Mouse (Mus musculus): ENCODE data around the gene Slc46a2. TPM values are rescaled to one million over a fixed set of nuclear protein-coding genes. Genes with fewer than 3 reads are reported as not detected.

The Slc46a2 gene
- polyA plus RNA-seq, 1 experiment from 2014 or later = not detected

- H3K4me3 ChIP-seq (replicated peaks; ENCODE audit: low read depth, low read length) = no peak overlapping the region
- no peaks in the 10 kb centered on the region for H3K27me3 ChIP-seq (ENCODE audit: control insufficient read depth, insufficient read depth, low read length)
- H3K9me3 ChIP-seq (ENCODE audit: control insufficient read depth, low read length) = no peaks in the 10 kb centered on the region
- no peaks in the 10 kb centered on the region for H3K36me3 ChIP-seq (ENCODE audit: control insufficient read depth, insufficient read depth, low read length)
- 57% methylated on average over 9 of the region's 9 CpGs for WGBS
- ATAC-seq (ENCODE audit: low FRiP score, low TSS enrichment) = peak; percentile 64; the same call in 1 of the 2 replicates
- H3K9ac ChIP-seq (replicated peaks; ENCODE audit: low read length) = no peak overlapping the region
- H3K4me2 ChIP-seq (ENCODE audit: low read length) = no peak overlapping the region
- H3K27ac ChIP-seq (replicated peaks; ENCODE audit: low read depth, low read length) = no peak overlapping the region
- H3K4me1 ChIP-seq (ENCODE audit: control insufficient read depth, insufficient read depth, low read length) = no peaks in the 10 kb centered on the region
- DNase-seq = peak; percentile 92
These were observed 43.8 kb downstream of the Slc46a2 start for GRCm38 (mm10) chr4:59870859-59871591.

GRCm38 (mm10) chr4:59870433-59870832 lies 44.4 kb downstream of the Slc46a2 start:
- Histone ChIP-seq H3K27me3 (ENCODE audit: control insufficient read depth, insufficient read depth, low read length) (no peaks in the 10 kb centered on the region), H3K4me3 (replicated peaks; ENCODE audit: low read depth, low read length) (no peak overlapping the region), H3K9ac (replicated peaks; ENCODE audit: low read length) (no peak overlapping the region), H3K4me2 (ENCODE audit: low read length) (no peak overlapping the region), H3K36me3 (ENCODE audit: control insufficient read depth, insufficient read depth, low read length) (no peaks in the 10 kb centered on the region), H3K4me1 (ENCODE audit: control insufficient read depth, insufficient read depth, low read length) (no peaks in the 10 kb centered on the region), H3K9me3 (ENCODE audit: control insufficient read depth, low read length) (no peaks in the 10 kb centered on the region), H3K27ac (replicated peaks; ENCODE audit: low read depth, low read length) (no peak overlapping the region)
- 92% methylated on average over 6 of the region's 6 CpGs for WGBS
- DNase-seq = no peak
- no peak for ATAC-seq (ENCODE audit: low FRiP score, low TSS enrichment)

- Histone ChIP-seq H3K9me3 (ENCODE audit: control insufficient read depth, low read length) (no peaks in the 10 kb centered on the region), H3K4me2 (ENCODE audit: low read length) (no peak overlapping the region), H3K4me3 (replicated peaks; ENCODE audit: low read depth, low read length) (no peak overlapping the region), H3K9ac (replicated peaks; ENCODE audit: low read length) (no peak overlapping the region), H3K27me3 (ENCODE audit: control insufficient read depth, insufficient read depth, low read length) (no peaks in the 10 kb centered on the region), H3K4me1 (ENCODE audit: control insufficient read depth, insufficient read depth, low read length) (no peaks in the 10 kb centered on the region), H3K27ac (replicated peaks; ENCODE audit: low read depth, low read length) (no peak overlapping the region), H3K36me3 (ENCODE audit: control insufficient read depth, insufficient read depth, low read length) (no peaks in the 10 kb centered on the region)
- 76% methylated on average over 6 of the region's 6 CpGs for WGBS
- DNase-seq (peak; percentile 25), ATAC-seq (ENCODE audit: low FRiP score, low TSS enrichment) (no peak)
These were observed 45.3 kb downstream of the Slc46a2 start for GRCm38 (mm10) chr4:59869488-59870057.

- ATAC-seq (ENCODE audit: low FRiP score, low TSS enrichment) = no peak
- 87% methylated on average over 11 of the region's 11 CpGs for WGBS
- H3K4me1 ChIP-seq (ENCODE audit: control insufficient read depth, insufficient read depth, low read length) = no peaks in the 10 kb centered on the region
These were observed 46.8 kb downstream of the Slc46a2 start for GRCm38 (mm10) chr4:59868086-59868485.

GRCm38 (mm10) chr4:59863869-59864268 lies 51.0 kb downstream of the Slc46a2 start:
- Histone ChIP-seq H3K9ac (replicated peaks; ENCODE audit: low read length) (no peak overlapping the region), H3K4me2 (ENCODE audit: low read length) (no peak overlapping the region), H3K36me3 (ENCODE audit: control insufficient read depth, insufficient read depth, low read length) (no peaks in the 10 kb centered on the region), H3K27me3 (ENCODE audit: control insufficient read depth, insufficient read depth, low read length) (no peaks in the 10 kb centered on the region), H3K27ac (replicated peaks; ENCODE audit: low read depth, low read length) (no peak overlapping the region), H3K4me1 (ENCODE audit: control insufficient read depth, insufficient read depth, low read length) (no peaks in the 10 kb centered on the region), H3K9me3 (ENCODE audit: control insufficient read depth, low read length) (no peaks in the 10 kb centered on the region), H3K4me3 (replicated peaks; ENCODE audit: low read depth, low read length) (no peak overlapping the region)
- WGBS = 76% methylated on average over 6 of the region's 6 CpGs
- ATAC-seq (ENCODE audit: low FRiP score, low TSS enrichment) (no peak), DNase-seq (no peak)

More at GRCm38 (mm10) chr4:59868086-59868485, 46.8 kb downstream of the Slc46a2 start:
- no peaks in the 10 kb centered on the region for H3K36me3 ChIP-seq (ENCODE audit: control insufficient read depth, insufficient read depth, low read length)
- H3K4me3 ChIP-seq (replicated peaks; ENCODE audit: low read depth, low read length) = no peak overlapping the region
- no peak overlapping the region for H3K4me2 ChIP-seq (ENCODE audit: low read length)
- no peak overlapping the region for H3K9ac ChIP-seq (replicated peaks; ENCODE audit: low read length)
- H3K27ac ChIP-seq (replicated peaks; ENCODE audit: low read depth, low read length) = no peak overlapping the region
- no peaks in the 10 kb centered on the region for H3K9me3 ChIP-seq (ENCODE audit: control insufficient read depth, low read length)
- no peak for DNase-seq
- H3K27me3 ChIP-seq (ENCODE audit: control insufficient read depth, insufficient read depth, low read length) = no peaks in the 10 kb centered on the region

GRCm38 (mm10) chr4:59862335-59862734 lies 52.5 kb downstream of the Slc46a2 start:
- H3K9me3 ChIP-seq (ENCODE audit: control insufficient read depth, low read length) = no peaks in the 10 kb centered on the region
- no peaks in the 10 kb centered on the region for H3K36me3 ChIP-seq (ENCODE audit: control insufficient read depth, insufficient read depth, low read length)
- no peaks in the 10 kb centered on the region for H3K4me1 ChIP-seq (ENCODE audit: control insufficient read depth, insufficient read depth, low read length)
- no peak overlapping the region for H3K4me3 ChIP-seq (replicated peaks; ENCODE audit: low read depth, low read length)
- no peak overlapping the region for H3K27ac ChIP-seq (replicated peaks; ENCODE audit: low read depth, low read length)
- ATAC-seq (ENCODE audit: low FRiP score, low TSS enrichment) = no peak
- WGBS = 74% methylated on average over 1 of the region's 1 CpGs
- DNase-seq = no peak
- no peak overlapping the region for H3K9ac ChIP-seq (replicated peaks; ENCODE audit: low read length)
- H3K27me3 ChIP-seq (ENCODE audit: control insufficient read depth, insufficient read depth, low read length) = no peaks in the 10 kb centered on the region
- H3K4me2 ChIP-seq (ENCODE audit: low read length) = no peak overlapping the region

GRCm38 (mm10) chr4:59861871-59862270 lies 53.0 kb downstream of the Slc46a2 start:
- Histone ChIP-seq H3K9ac (replicated peaks; ENCODE audit: low read length) (no peak overlapping the region), H3K27ac (replicated peaks; ENCODE audit: low read depth, low read length) (no peak overlapping the region), H3K27me3 (ENCODE audit: control insufficient read depth, insufficient read depth, low read length) (no peaks in the 10 kb centered on the region), H3K4me2 (ENCODE audit: low read length) (no peak overlapping the region), H3K9me3 (ENCODE audit: control insufficient read depth, low read length) (no peaks in the 10 kb centered on the region), H3K4me1 (ENCODE audit: control insufficient read depth, insufficient read depth, low read length) (no peaks in the 10 kb centered on the region), H3K36me3 (ENCODE audit: control insufficient read depth, insufficient read depth, low read length) (no peaks in the 10 kb centered on the region), H3K4me3 (replicated peaks; ENCODE audit: low read depth, low read length) (no peak overlapping the region)
- ATAC-seq (ENCODE audit: low FRiP score, low TSS enrichment) = no peak
- no peak for DNase-seq
- WGBS = 81% methylated on average over 4 of the region's 4 CpGs

- no peaks in the 10 kb centered on the region for H3K4me1 ChIP-seq (ENCODE audit: control insufficient read depth, insufficient read depth, low read length)
- no peak overlapping the region for H3K4me3 ChIP-seq (replicated peaks; ENCODE audit: low read depth, low read length)
- H3K4me2 ChIP-seq (ENCODE audit: low read length) = no peak overlapping the region
- DNase-seq (no peak), ATAC-seq (ENCODE audit: low FRiP score, low TSS enrichment) (no peak)
- H3K36me3 ChIP-seq (ENCODE audit: control insufficient read depth, insufficient read depth, low read length) = no peaks in the 10 kb centered on the region
- no peaks in the 10 kb centered on the region for H3K27me3 ChIP-seq (ENCODE audit: control insufficient read depth, insufficient read depth, low read length)
- H3K27ac ChIP-seq (replicated peaks; ENCODE audit: low read depth, low read length) = no peak overlapping the region
- WGBS = 85% methylated on average over 2 of the region's 2 CpGs
- no peaks in the 10 kb centered on the region for H3K9me3 ChIP-seq (ENCODE audit: control insufficient read depth, low read length)
- no peak overlapping the region for H3K9ac ChIP-seq (replicated peaks; ENCODE audit: low read length)
These were observed 54.4 kb downstream of the Slc46a2 start for GRCm38 (mm10) chr4:59860431-59860830.
